Mouse (Mus musculus): ENCODE results near the gene Fbf1. TPM values are rescaled to one million over a fixed set of nuclear protein-coding genes. Genes with fewer than 3 reads are reported as not detected.

Gene Fbf1
- polyA plus RNA-seq, 1 experiment = 46.9 TPM

GRCm38 (mm10) chr11:116100385-116100784 is 67.6 kb downstream of the Fbf1 start:
- TF ChIP-seq CEBPB (IDR thresholded peaks at IDR 0.05; ENCODE audit: low read depth) = no peak
- no peak for TF ChIP-seq MYOG (IDR thresholded peaks at IDR 0.05; ENCODE audit: control insufficient read depth, extremely low read depth, insufficient read length)
- TF ChIP-seq MYOD1 (IDR thresholded peaks at IDR 0.05; ENCODE audit: control insufficient read depth, insufficient read length, low read depth) = no peak
- no peak for TF ChIP-seq USF1 (IDR thresholded peaks at IDR 0.05; ENCODE audit: low read depth)
- TF ChIP-seq MAX (IDR thresholded peaks at IDR 0.05) = no peak
- no peak for TF ChIP-seq CTCF (IDR thresholded peaks at IDR 0.05; ENCODE audit: control insufficient read depth, insufficient read depth, insufficient read length)
- no peak for TF ChIP-seq FOSL1 (IDR thresholded peaks at IDR 0.05; ENCODE audit: insufficient read depth, low read length, poor library complexity, severe bottlenecking)
- no peaks in the 10 kb centered on the region for H3K27me3 ChIP-seq (ENCODE audit: control insufficient read depth, insufficient read depth, insufficient read length)
- H3ac ChIP-seq (ENCODE audit: control insufficient read depth, insufficient read length, low read depth) = no peak overlapping the region

GRCm38 (mm10) chr11:116099462-116099861 is 68.5 kb downstream of the Fbf1 start:
- no peak for TF ChIP-seq MAX (IDR thresholded peaks at IDR 0.05)
- TF ChIP-seq MYOD1 (IDR thresholded peaks at IDR 0.05; ENCODE audit: control insufficient read depth, insufficient read length, low read depth) = no peak
- TF ChIP-seq CEBPB (IDR thresholded peaks at IDR 0.05; ENCODE audit: low read depth) = no peak
- no peak for TF ChIP-seq USF1 (IDR thresholded peaks at IDR 0.05; ENCODE audit: low read depth)

More at GRCm38 (mm10) chr11:116100385-116100784, 67.6 kb downstream of the Fbf1 start:
- Histone ChIP-seq H3K4me3 (ENCODE audit: insufficient read depth, poor library complexity, severe bottlenecking) (no peak overlapping the region), H3K36me3 (ENCODE audit: control insufficient read depth, insufficient read depth) (peaks cover under 1% of the 10 kb centered on the region), H3K79me3 (ENCODE audit: low read depth) (no peaks in the 10 kb centered on the region), H3K79me2 (ENCODE audit: control insufficient read depth, insufficient read depth) (no peaks in the 10 kb centered on the region)

GRCm38 (mm10) chr11:116098711-116099460 is 69.1 kb downstream of the Fbf1 start:
- H3ac ChIP-seq (ENCODE audit: control insufficient read depth, insufficient read length, low read depth) = no peak overlapping the region
- H3K36me3 ChIP-seq (ENCODE audit: control insufficient read depth, insufficient read depth) = no peaks in the 10 kb centered on the region
- no peak for TF ChIP-seq MAX (IDR thresholded peaks at IDR 0.05)
- no peak for TF ChIP-seq CEBPB (IDR thresholded peaks at IDR 0.05; ENCODE audit: low read depth)
- no peak for TF ChIP-seq CTCF (IDR thresholded peaks at IDR 0.05; ENCODE audit: control insufficient read depth, insufficient read depth, insufficient read length)
- no peak for TF ChIP-seq MYOG (IDR thresholded peaks at IDR 0.05; ENCODE audit: control insufficient read depth, extremely low read depth, insufficient read length)
- no peak for TF ChIP-seq USF1 (IDR thresholded peaks at IDR 0.05; ENCODE audit: low read depth)
- no peak for TF ChIP-seq FOSL1 (IDR thresholded peaks at IDR 0.05; ENCODE audit: insufficient read depth, low read length, poor library complexity, severe bottlenecking)
- no peak for TF ChIP-seq MYOD1 (IDR thresholded peaks at IDR 0.05; ENCODE audit: control insufficient read depth, insufficient read length, low read depth)
- no peaks in the 10 kb centered on the region for H3K27me3 ChIP-seq (ENCODE audit: control insufficient read depth, insufficient read depth, insufficient read length)
- H3K79me3 ChIP-seq (ENCODE audit: low read depth) = no peaks in the 10 kb centered on the region
- no peaks in the 10 kb centered on the region for H3K79me2 ChIP-seq (ENCODE audit: control insufficient read depth, insufficient read depth)
- no peak overlapping the region for H3K4me3 ChIP-seq (ENCODE audit: insufficient read depth, poor library complexity, severe bottlenecking)

More at GRCm38 (mm10) chr11:116099462-116099861, 68.5 kb downstream of the Fbf1 start:
- Histone ChIP-seq H3K79me3 (ENCODE audit: low read depth) (no peaks in the 10 kb centered on the region), H3K36me3 (ENCODE audit: control insufficient read depth, insufficient read depth) (no peaks in the 10 kb centered on the region), H3K4me3 (ENCODE audit: insufficient read depth, poor library complexity, severe bottlenecking) (no peak overlapping the region), H3K79me2 (ENCODE audit: control insufficient read depth, insufficient read depth) (no peaks in the 10 kb centered on the region), H3K27me3 (ENCODE audit: control insufficient read depth, insufficient read depth, insufficient read length) (no peaks in the 10 kb centered on the region), H3ac (ENCODE audit: control insufficient read depth, insufficient read length, low read depth) (no peak overlapping the region)

- Histone ChIP-seq H3K27me3 (ENCODE audit: control insufficient read depth, insufficient read depth, insufficient read length) (no peaks in the 10 kb centered on the region), H3K79me2 (ENCODE audit: control insufficient read depth, insufficient read depth) (no peaks in the 10 kb centered on the region), H3K79me3 (ENCODE audit: low read depth) (no peaks in the 10 kb centered on the region), H3K4me3 (ENCODE audit: insufficient read depth, poor library complexity, severe bottlenecking) (no peak overlapping the region), H3K36me3 (ENCODE audit: control insufficient read depth, insufficient read depth) (no peaks in the 10 kb centered on the region), H3ac (ENCODE audit: control insufficient read depth, insufficient read length, low read depth) (no peak overlapping the region)
- TF ChIP-seq FOSL1 (IDR thresholded peaks at IDR 0.05; ENCODE audit: insufficient read depth, low read length, poor library complexity, severe bottlenecking) (no peak), MAX (IDR thresholded peaks at IDR 0.05) (no peak), MYOD1 (IDR thresholded peaks at IDR 0.05; ENCODE audit: control insufficient read depth, insufficient read length, low read depth) (no peak), MYOG (IDR thresholded peaks at IDR 0.05; ENCODE audit: control insufficient read depth, extremely low read depth, insufficient read length) (no peak)
Observed at GRCm38 (mm10) chr11:116096213-116097108, 71.5 kb downstream of the Fbf1 start.

GRCm38 (mm10) chr11:116095573-116095972 is 72.4 kb downstream of the Fbf1 start:
- no peaks in the 10 kb centered on the region for H3K79me3 ChIP-seq (ENCODE audit: low read depth)
- no peak for TF ChIP-seq MYOD1 (IDR thresholded peaks at IDR 0.05; ENCODE audit: control insufficient read depth, insufficient read length, low read depth)
- TF ChIP-seq FOSL1 (IDR thresholded peaks at IDR 0.05; ENCODE audit: insufficient read depth, low read length, poor library complexity, severe bottlenecking) = no peak
- no peak for TF ChIP-seq CEBPB (IDR thresholded peaks at IDR 0.05; ENCODE audit: low read depth)
- TF ChIP-seq USF1 (IDR thresholded peaks at IDR 0.05; ENCODE audit: low read depth) = no peak
- no peak for TF ChIP-seq CTCF (IDR thresholded peaks at IDR 0.05; ENCODE audit: control insufficient read depth, insufficient read depth, insufficient read length)
- TF ChIP-seq MAX (IDR thresholded peaks at IDR 0.05) = no peak
- no peak for TF ChIP-seq MYOG (IDR thresholded peaks at IDR 0.05; ENCODE audit: control insufficient read depth, extremely low read depth, insufficient read length)
- H3K4me3 ChIP-seq (ENCODE audit: insufficient read depth, poor library complexity, severe bottlenecking) = no peak overlapping the region
- no peaks in the 10 kb centered on the region for H3K27me3 ChIP-seq (ENCODE audit: control insufficient read depth, insufficient read depth, insufficient read length)
- no peaks in the 10 kb centered on the region for H3K36me3 ChIP-seq (ENCODE audit: control insufficient read depth, insufficient read depth)
- H3ac ChIP-seq (ENCODE audit: control insufficient read depth, insufficient read length, low read depth) = no peak overlapping the region
- no peaks in the 10 kb centered on the region for H3K79me2 ChIP-seq (ENCODE audit: control insufficient read depth, insufficient read depth)
